Mouse (Mus musculus) common myeloid progenitor, adult 5-6 weeks (primary cell): ENCODE measurements around the gene Ccdc81. TPM values are rescaled to one million over a fixed set of nuclear protein-coding genes. Genes with fewer than 3 reads are reported as not detected.

Experiments
- total RNA-seq: library from RNA; stranded (forward); fragments of 200-1000, 187-1606 nt; gene quantifications from 2 replicates; pipeline ENCODE4 v1.2.3, GENCODE M21; 2017

Gene Ccdc81
- total RNA-seq, 1 experiment from 2014 or later: not detected

Other genes starting within 250 kb of the Ccdc81 start
- gene Hikeshi, start 37.6 kb upstream of the Ccdc81 start, total RNA-seq: 96.7 and 113 TPM in 2 replicates
- gene Eed, start 77.4 kb upstream of the Ccdc81 start, total RNA-seq: 119 and 225 TPM in 2 replicates
- 190 and 196 TPM in 2 replicates for gene Picalm, start 226.6 kb upstream of the Ccdc81 start, total RNA-seq